Mouse (Mus musculus) adipocyte (in vitro differentiated cells): ENCODE measurements around the gene AI597479.

ENCODE experiments used
- DNase-seq: peaks from one replicate; pipeline ENCODE4 v3.0.0-alpha.2; 2016; ENCODE audit warnings: low spot score

The AI597479 gene

GRCm38 (mm10) chr1:43098031-43098984, at the start of gene AI597479, which contains the start of gene Tgfbrap1:
Gene AI597479 (plus strand): TSS chr1:43098710.
Gene Tgfbrap1 (minus strand): TSS chr1:43098637.
- peak; percentile 91 for DNase-seq

- no peak for DNase-seq
Measured at GRCm38 (mm10) chr1:43051903-43052302, 46.6 kb upstream of the AI597479 start.

GRCm38 (mm10) chr1:43065615-43066310, 32.7 kb upstream of the AI597479 start:
- peak; percentile 57 for DNase-seq

GRCm38 (mm10) chr1:43066573-43066972, 31.9 kb upstream of the AI597479 start:
- no peak for DNase-seq

GRCm38 (mm10) chr1:43067551-43067950, 31.0 kb upstream of the AI597479 start:
- DNase-seq, result no peak

GRCm38 (mm10) chr1:43070726-43071125, 27.8 kb upstream of the AI597479 start:
- DNase-seq, result no peak

- DNase-seq, result no peak
Measured at GRCm38 (mm10) chr1:43072028-43072427, 26.5 kb upstream of the AI597479 start.

GRCm38 (mm10) chr1:43072561-43072960, 25.9 kb upstream of the AI597479 start:
- no peak for DNase-seq

- DNase-seq, result no peak
Measured at GRCm38 (mm10) chr1:43074791-43075190, 23.7 kb upstream of the AI597479 start.

GRCm38 (mm10) chr1:43078124-43078523, 20.4 kb upstream of the AI597479 start:
- no peak for DNase-seq

- DNase-seq, result no peak
Measured at GRCm38 (mm10) chr1:43082946-43083345, 15.6 kb upstream of the AI597479 start.

- DNase-seq, result no peak
Measured at GRCm38 (mm10) chr1:43090418-43090817, 8.1 kb upstream of the AI597479 start.

GRCm38 (mm10) chr1:43091306-43092055, 7.0 kb upstream of the AI597479 start:
- DNase-seq, result peak; percentile 14

GRCm38 (mm10) chr1:43092056-43093015, 6.2 kb upstream of the AI597479 start:
- peak; percentile 68 for DNase-seq

GRCm38 (mm10) chr1:43094206-43094605, 4.3 kb upstream of the AI597479 start:
- no peak for DNase-seq

- DNase-seq, result no peak
Measured at GRCm38 (mm10) chr1:43108729-43109128, 10.2 kb downstream of the AI597479 start.

- DNase-seq, result peak; percentile 71
Measured at GRCm38 (mm10) chr1:43110556-43110955, 12.0 kb downstream of the AI597479 start.

- peak; percentile 83 for DNase-seq
Measured at GRCm38 (mm10) chr1:43112882-43113281, 14.4 kb downstream of the AI597479 start.

GRCm38 (mm10) chr1:43117435-43117834, 18.9 kb downstream of the AI597479 start:
- peak; percentile 42 for DNase-seq

- DNase-seq, result no peak
Measured at GRCm38 (mm10) chr1:43120950-43121349, 22.4 kb downstream of the AI597479 start.

GRCm38 (mm10) chr1:43122616-43123015, 24.1 kb downstream of the AI597479 start:
- DNase-seq, result no peak
